Mouse (Mus musculus) liver, postnatal 0 days (tissue): ENCODE measurements around the gene Lrmp.

ENCODE experiments used
- CTCF ChIP-seq: sonication (generic); IDR thresholded peaks from 2 replicates; pipeline ENCODE4 v1.5.1; 2016; ENCODE audit warnings: antibody characterized with exemption, low read depth
- EP300 ChIP-seq: IDR thresholded peaks from 2 replicates; pipeline ENCODE4 v1.6.1; 2016; ENCODE audit warnings: antibody characterized with exemption, low read depth, mild to moderate bottlenecking

DNA sequence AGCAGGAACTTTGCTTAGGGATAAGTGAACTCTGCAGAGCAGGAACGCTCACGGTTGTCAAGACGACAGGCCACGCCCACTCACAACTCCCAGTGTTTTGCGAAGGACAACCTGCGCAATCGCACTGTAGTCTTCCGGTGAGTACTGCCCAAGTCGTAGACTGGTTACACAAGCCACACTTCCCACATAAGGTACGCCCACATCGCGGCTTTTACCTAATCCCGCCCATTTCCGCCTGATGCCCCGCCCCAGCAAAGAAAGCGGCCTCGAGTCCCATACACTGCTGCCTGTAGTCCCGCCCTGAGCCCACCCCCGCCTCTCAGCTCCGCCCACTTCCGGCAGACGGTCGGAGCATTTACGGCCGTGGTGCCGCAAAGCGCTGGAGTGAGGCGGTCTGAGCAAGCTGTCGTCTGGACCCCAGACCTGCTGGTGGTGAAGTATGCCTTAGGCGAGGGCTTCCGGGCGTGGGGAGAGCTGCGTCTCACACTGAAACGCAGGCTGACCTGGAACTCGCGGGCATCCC, 95.4 kb downstream of the Lrmp start, which contains the start of the genes Casc1 and Etfrf1:
- no peak for TF ChIP-seq CTCF
- TF ChIP-seq EP300, result no peak
